Mouse (Mus musculus): ENCODE measurements at regions not wholly inside any gene's neighbourhood (a gene's known extent, or its start where the extent isn't known, plus 50 kb on each side); places are given as distances from the start of the nearest gene placed in this dataset.

DNA sequence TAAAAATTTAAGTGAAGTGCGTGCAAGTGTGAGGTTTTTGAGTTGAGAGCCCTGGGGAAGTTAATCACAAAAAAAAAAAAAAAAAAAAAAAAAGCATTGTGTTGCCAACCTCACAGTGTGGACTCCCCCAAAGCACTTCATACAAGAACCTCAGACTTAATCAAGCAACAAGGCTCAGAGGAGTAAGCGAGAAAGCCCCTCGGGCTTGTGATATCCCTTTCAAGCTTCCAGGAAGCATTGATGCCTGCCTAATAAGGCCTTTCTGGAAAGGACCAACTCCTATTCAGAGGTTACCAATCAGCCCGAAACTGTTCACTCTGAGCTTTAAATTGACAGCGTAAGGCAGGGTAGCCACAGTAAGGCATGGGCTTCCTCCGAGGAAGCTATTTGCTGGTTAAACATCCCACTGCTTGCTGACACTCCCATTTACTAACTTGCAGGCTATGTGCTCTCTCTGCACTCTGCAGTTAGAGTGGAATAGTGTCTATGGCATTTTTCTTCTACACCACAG lies 411.6 kb downstream of the Gbe1 start:
- TF ChIP-seq CTCF (IDR thresholded peaks at IDR 0.05; ENCODE audit: low read depth, low read length) (no peak), POLR2A (IDR thresholded peaks at IDR 0.05; ENCODE audit: extremely low read depth, insufficient read depth, low read length) (no peak)

Measured in liver, adult 2 months (tissue).